Mouse (Mus musculus): ENCODE data around the gene Coa5. TPM values are rescaled to one million over a fixed set of nuclear protein-coding genes. Genes with fewer than 3 reads are reported as not detected.
A peak's percentile ranks its signal among the peaks of the same experiment; 100 is the strongest.

Gene Coa5
- total RNA-seq, 2 experiments from 2014 or later: 44.9 to 45.1 TPM

DNA sequence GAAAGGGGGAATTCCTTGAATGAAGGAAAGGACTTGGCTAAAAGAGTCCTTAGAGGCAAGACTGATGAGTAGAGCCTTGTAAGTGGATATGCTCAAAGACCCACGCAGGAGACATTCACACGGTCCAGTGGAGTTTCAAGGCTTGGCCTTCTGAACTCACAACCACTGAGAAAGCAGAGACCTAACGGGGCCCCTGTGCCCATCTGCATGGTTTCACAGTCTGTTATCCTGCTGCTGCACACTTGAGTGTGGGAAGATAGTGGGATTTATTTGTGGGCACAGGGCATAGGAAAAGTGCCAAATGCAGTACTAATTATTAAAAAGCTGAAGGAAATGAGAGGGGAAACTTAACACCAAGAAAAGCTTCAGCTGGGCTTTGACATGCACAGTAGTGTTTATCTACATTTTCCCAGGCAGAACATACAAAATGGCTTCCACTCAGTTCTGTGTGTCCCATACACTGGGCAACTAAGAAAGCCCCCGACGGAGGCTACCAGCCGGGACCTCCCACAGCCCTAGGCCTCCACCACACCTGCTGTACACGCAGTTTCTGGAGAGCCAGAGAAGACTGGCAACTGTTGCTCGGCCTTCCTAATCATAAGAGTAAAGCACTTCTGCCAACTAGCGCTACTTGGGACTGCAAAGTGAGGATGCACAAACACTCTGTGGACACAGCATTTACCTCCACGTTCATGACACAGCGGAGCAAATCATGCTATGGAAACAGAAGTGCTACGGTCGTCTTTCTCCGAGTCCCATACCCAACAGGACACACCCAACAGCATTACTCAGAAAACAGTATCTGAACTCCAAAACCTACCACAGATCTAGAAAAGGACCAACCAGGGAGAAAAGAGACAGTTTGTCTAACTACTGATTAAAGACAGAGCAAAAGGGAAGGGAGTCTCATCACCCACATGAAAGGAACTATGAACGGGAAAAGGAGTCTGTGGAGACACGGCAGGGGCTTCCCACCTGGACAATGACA lies 13.2 kb upstream of the Coa5 start:
- DNase-seq (ENCODE audit: low spot score in 2 of 2): no peak
- intact Hi-C loops (cut with DNase I): no loop called here

DNA sequence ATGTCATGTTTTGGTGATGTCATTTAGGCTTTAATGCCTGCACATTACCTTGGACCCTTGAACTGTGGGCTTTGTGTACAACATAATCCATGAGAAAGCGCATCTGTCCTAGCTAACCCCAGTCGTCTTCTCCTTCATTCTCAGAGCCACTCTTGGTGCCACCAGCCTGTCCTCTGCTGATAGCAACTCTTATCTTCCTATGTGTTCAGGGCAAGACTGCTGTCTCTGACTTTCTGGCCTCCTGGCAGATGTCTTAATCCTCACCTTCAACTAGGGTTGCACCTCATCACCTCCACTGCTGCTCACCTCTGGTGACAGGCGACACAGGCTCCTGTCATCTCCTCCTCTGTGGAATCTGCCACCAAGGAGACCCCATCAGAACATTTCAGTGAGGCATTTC lies 6.5 kb upstream of the Coa5 start:
- no peak for DNase-seq (ENCODE audit: low spot score in 2 of 2)
- intact Hi-C loops (cut with DNase I): no loop called here

DNA sequence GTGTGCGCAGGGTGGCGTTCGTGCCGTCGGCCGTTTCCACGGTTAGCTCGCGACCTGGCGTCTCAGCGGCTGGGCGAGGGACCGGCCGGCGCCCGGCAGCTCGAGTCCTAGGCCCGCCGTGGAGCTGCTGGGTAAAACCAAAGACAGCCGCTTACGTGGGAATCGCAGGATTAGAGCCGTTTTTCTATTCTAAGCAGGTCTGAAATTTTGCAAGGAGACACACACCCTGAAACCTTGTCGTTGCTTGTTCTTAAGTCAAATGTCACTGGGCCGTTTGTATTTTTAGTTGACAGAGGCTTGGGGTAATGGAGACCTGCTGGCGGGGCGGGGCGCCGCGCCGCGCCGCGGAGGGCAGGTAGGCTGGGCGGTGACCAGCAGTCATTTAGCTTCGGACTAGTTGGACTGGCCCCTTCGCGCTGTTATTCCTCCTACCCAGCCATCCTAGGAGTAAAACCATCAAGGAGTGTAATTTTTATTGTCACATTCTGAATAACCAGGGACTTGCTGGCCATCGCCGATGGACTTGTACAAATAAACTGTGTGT lies 466 bp upstream of the Coa5 start:
- no peak for DNase-seq (ENCODE audit: low spot score in 2 of 2)
- intact Hi-C loops (cut with DNase I): no loop called here

DNA sequence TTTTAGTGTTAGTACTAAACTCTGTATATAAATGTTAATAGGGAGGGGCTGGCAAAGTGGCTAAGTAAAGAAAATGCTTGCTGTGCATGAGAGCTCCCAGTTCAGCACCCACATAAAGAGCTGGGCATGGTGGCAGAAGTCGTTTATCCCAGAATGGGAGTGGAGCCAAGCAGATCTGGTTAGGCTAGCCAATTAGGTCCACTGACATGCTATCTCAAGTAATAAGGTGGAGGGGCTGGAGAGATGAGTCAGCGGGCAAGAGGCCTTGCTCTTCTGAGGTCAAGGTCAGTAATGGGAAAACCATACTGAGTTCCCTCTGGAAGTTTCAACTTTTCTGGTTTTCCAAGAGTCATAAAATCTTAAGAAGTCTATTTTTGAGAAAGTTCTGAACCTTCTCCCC lies 992 bp downstream of the Coa5 start:
- intact Hi-C loops (cut with DNase I): no loop called here
- DNase-seq (ENCODE audit: low spot score in 2 of 2): no peak

DNA sequence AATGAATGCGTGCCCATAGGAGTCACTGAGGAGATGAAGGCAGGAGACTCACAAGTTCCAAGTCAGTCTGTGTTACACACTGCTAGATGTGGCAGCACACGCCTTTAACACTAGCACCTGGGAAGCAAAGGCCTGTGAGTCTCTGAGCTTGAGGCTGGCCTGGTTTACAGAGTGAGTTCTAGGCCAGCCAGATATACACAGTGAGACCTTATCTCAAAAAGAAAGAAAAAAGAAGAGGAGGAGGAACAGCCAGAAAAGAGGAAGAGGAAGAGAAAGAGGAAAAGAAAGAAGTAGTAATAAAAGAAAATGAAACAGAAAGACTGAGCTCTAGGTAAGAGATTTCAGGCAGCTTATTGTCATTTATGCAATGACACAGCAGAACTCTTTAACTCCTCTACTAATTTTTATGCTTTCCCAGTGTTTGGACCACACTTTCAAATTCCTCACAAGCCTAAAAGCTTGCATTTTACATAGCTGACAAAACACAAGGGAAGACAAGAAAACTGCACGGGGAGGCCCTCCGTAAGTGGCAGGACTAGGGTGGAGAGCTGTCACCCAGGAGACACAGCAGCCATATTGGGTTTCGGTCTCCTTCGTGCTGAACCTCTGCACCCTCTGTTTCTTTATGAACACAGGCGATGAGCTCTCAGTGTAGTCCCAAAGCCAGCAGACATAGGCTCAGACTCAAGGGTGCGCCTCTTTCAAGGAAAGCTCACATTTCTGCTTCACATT lies 2.6 kb downstream of the Coa5 start:
- no peak for DNase-seq (ENCODE audit: low spot score in 2 of 2)
- intact Hi-C loops (cut with DNase I): no loop called here

DNA sequence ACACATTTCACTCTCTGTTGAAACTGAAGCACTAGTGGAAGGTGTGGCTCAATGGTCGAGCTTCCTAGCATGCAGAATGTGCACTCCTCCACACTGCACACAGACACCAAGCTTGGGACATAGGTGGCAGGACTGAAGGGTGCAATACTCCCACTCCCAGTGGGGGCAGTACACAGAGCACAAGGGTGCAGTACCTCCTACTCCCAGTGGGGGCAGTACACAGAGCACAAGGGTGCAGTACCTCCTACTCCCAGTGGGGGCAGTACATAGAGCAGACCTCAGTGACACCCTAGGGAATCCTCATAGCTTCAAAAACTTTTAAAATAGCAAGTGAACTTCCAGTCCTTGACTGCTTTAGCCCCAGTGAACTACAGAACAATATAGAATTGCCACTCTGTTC lies 10.5 kb downstream of the Coa5 start:
- intact Hi-C loops (cut with DNase I): no loop called here
- DNase-seq (ENCODE audit: low spot score in 2 of 2): peak; percentile 49 to 88

DNA sequence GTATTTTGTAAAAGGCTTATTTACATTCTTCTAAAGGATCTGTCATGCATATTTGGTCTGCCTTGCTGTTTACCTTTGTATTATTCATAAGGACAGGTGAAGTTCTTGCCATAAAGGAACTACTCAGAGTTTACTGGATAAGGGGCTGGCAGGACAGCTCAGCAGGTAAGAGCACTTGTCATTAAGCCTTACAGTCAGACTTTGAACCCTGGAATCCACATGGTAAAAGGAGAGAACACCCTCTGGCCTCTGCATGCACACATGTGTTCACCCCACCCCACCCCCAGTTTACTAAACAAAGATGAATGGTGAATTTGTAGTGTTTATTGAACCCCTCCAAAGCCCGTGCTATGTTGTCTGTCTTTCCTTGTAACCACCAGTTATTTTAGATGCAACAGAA lies 14.5 kb downstream of the Coa5 start:
- DNase-seq (ENCODE audit: low spot score in 2 of 2): no peak
- intact Hi-C loops (cut with DNase I): no loop called here

DNA sequence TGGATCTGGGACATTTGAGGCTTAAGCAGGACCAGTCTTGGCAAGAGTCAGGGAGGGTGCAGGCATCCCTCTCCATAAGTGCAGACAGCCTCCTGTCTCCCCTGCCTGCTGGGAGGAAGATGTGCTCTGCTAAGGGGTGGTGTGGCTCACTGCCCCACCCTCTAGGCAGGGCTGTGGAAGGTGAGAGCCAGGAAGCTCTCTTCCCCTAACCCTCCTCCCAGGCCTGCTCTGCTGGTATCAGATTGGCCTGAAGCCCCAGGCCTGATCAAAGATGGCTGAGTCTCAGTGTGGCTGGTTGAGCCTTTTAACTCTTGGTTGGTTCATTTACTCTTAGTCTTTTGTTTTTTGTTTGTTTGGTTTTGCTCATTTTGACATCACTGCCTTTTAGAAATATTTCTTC lies 20.3 kb downstream of the Coa5 start:
- DNase-seq (ENCODE audit: low spot score in 2 of 2): no peak
- intact Hi-C loops (cut with DNase I): no loop called here

DNA sequence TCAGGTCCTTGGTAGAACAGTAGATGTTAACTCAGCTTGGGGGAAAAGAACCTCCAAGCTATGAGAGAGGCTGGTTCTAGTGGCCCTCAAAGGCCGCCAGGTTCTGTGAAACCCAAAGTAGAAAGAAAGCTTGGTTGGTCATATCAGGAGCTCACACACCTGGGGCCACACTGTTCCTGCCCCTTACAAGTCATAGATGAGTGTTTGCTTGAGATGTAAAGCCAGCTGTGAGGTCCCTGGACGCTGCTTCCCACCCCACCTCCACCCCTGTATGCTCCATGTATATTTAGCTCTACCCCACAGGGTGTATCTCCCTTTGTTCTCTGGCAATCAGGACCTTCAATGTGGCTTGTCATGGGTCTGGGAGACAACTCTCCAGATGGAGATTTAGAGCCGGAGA lies 21.2 kb downstream of the Coa5 start:
- DNase-seq (ENCODE audit: low spot score in 2 of 2): no peak
- intact Hi-C loops (cut with DNase I): no loop called here

DNA sequence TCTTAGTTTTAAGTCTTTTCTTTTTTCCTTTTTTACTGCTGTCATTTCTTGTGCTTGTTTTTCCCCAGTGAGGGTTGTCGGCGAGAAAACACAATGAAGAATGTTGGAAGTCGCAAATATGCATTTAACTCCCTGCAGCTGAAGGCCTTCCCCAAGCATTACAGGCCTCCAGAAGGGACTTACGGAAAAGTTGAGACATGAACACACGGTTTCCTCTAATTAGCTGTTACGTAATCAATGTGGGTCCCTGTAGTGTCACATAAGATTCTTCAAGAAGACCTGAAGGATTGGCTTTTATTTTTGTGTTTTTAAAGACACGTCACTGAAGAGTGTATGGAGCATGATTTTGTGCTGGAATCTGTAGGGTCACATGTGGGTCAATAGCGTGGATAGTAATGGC lies 21.8 kb downstream of the Coa5 start:
- no peak for DNase-seq (ENCODE audit: low spot score in 2 of 2)
- intact Hi-C loops (cut with DNase I): no loop called here

DNA sequence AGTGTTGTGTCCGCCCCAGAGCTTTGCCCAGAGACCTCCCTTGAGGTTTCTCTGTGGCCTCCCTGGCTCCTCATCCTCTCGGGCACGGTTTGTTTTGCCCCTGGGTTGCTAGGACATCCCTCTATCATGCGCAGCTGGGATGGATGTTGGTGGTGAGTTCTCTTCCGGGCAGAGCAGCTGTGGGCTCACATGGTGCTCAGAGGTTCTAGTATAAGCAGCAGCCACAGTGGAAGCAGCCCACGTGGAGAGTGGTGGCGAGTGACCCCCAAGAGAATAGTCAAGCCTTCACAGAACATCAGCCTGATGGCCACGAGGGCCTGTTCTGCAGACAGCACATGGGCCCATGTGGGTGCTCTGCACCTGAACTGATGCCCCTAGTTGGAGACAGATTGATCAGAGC lies 22.7 kb downstream of the Coa5 start:
- DNase-seq (ENCODE audit: low spot score in 2 of 2): no peak
- intact Hi-C loops (cut with DNase I): no loop called here

DNA sequence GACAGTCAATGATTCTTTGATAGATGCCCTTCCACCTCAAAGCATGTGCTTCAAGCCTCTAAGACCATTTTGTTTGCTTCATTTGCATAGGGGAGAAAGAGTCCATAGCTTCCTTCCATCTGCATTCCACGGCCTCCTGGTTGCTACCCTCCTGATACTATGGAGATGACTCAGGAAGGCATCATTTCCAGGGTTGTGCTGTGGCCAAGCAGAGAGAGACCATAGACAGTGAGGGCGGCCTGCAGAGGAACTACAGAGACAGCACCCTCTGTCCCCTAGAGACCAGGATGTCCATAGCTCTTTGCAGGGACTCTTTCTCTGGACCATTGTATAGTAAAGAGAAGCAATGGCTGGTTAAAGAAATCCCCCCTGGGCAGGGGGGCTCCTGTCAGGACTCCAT lies 24.8 kb downstream of the Coa5 start:
- intact Hi-C loops (cut with DNase I): no loop called here
- DNase-seq (ENCODE audit: low spot score in 2 of 2): no peak

DNA sequence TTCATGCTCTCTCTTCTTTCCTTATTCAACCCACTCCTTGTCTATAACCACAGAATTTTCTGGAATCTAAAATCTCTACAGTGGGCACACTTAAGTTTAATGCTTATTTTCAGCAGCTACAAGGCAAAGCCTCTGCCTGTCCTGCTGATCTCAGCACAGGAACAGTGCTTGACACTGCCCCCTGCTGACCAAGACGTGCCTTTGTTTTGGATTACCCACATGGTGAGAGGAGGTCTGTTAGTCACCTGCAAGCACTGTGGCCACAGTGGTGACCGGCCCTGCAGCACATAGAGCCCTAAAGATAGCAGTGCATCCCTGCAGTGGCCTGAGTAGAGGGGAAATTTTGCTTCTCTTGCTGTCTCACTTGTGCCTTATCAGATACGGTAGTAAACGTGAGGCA lies 28.2 kb downstream of the Coa5 start:
- DNase-seq (ENCODE audit: low spot score in 2 of 2): peak; percentile 62 to 64
- intact Hi-C loops (cut with DNase I): loop anchor here (2.0 kb wide), 1 partner anchor 129 kb away; no protein-coding TSS in a partner anchor

DNA sequence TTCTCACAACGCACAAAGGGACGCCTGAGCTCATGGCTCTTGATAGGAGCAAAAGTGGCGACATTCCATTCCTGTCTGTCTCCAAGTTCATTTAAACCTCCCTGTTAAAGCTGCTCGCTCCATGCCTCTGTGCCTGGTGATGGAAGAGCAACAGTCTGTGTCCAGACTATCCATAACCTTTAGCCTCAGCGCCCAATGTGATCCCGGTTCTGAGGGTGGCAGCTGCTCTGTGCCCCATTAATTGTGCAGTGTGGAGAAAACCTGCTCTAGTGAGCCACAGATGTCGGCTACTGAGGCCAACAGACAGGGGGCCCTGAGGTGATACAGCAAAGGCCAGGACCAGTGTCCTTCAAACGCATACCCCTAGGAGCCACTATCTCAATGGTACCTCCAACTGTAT lies 30.2 kb downstream of the Coa5 start:
- DNase-seq (ENCODE audit: low spot score in 2 of 2): no peak
- intact Hi-C loops (cut with DNase I): loop anchor here (2.0 kb wide), 1 partner anchor 127 kb away; no protein-coding TSS in a partner anchor

DNA sequence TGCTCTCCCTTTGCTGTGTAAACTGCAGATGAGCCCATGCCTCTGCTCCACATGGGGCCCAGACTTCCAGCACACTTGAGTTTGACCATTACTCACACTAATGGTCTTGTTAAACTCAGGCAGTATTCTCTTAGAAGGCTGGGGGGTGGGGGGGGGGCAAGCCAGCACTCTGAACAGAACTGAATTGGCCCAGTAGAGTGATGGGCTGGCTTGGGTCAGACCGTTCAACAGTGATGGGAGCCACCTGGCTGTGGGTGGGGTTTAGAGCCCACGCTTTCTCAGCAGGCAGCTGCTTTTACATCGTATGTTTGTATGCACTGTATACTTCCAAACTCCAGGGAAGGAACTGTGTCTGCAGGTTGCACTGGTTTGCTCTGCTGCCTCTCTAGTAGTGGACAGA lies 30.9 kb downstream of the Coa5 start:
- intact Hi-C loops (cut with DNase I): no loop called here
- no peak for DNase-seq (ENCODE audit: low spot score in 2 of 2)

DNA sequence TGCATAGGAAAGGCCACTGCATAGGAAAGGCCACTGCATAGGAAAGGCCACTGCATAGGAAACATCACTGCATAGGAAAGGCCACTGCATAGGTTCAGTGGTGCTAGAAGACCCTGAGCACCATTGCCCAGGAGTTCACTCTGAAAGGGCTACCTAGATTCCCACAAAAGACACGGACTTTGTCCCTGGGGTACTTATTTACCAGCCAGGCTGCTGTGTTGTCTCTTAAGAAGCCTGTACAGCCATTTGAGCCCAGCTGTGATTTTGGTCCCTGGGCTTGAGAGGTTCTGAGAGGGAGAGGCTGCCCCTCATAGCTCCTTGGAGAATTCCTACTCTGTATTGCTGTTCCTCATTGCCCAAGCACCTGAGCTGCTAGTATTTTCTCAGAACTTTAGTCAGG lies 33.4 kb downstream of the Coa5 start:
- intact Hi-C loops (cut with DNase I): no loop called here

DNA sequence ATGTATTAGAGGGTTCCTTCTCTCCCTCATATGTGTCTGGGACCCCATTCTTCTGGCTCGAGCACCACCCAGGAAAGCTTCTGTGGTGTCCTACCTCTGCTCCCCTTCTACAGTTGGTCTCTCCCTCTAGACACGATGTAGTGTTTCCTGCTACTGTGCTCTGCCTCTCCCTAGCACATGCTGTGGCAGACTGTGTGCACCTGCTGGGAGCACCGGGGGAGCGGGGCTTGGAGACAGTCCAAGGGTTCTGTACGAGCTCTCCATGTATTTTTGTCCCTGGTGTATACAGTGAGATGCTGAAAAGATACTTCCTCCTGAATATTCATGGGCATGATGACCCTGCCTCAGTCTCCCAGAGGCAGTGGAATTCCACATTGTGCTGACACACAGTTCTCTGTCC lies 36.7 kb downstream of the Coa5 start:
- DNase-seq (ENCODE audit: low spot score in 2 of 2): peak; percentile 62 to 83
- intact Hi-C loops (cut with DNase I): no loop called here

More for the DNA sequence above, 33.4 kb downstream of the Coa5 start:
- DNase-seq (ENCODE audit: low spot score in 2 of 2): no peak

DNA sequence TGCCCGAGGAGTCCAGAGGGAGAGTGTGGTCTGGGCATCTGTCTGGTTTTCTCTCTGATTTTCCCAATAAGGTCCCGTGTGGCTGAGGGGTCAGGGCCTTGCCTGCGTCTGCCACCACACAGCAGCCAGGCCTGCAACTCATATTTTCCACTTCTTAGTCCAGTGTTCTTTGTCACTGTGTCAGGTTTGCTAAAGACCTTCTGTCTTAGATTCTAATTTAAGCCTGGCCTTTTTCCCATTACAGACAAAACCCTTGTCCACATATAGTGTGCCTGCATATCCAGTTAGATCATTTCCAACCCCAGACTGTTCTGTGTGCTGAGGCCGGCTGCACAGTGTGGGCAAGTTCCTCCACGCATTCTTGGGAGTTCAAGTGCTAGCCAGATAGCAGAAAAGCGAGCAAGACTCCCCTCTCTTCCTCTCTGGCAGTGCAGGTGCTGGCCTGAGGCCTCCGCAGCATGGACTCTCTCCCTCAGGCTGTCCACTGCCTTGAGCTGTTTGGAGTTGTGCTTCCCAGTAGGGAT lies 43.4 kb downstream of the Coa5 start:
- peak in 1 of 2 experiments; percentile 22 for DNase-seq (ENCODE audit: low spot score in 2 of 2)
- intact Hi-C loops (cut with DNase I): no loop called here

DNA sequence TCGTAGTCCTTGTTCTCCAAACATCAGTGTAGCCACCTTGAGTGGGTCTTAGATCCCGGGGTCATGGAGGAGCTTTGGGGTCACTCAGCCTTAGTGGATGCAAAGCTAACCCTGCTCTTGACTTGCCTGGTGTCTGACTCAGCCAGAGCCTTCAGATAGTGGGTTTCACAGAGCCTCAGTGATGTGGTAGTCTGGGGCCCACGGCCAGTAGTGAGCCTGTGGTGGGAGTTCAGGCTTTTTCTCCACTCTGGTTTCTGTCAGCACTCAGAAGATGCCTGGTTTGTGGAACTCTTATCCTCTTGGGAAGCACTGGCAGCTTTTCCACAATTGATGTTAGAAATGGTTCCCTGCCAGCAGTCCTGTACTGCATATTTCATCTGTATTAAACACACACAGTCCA lies 45.6 kb downstream of the Coa5 start:
- no peak for DNase-seq (ENCODE audit: low spot score in 2 of 2)
- intact Hi-C loops (cut with DNase I): no loop called here

DNA sequence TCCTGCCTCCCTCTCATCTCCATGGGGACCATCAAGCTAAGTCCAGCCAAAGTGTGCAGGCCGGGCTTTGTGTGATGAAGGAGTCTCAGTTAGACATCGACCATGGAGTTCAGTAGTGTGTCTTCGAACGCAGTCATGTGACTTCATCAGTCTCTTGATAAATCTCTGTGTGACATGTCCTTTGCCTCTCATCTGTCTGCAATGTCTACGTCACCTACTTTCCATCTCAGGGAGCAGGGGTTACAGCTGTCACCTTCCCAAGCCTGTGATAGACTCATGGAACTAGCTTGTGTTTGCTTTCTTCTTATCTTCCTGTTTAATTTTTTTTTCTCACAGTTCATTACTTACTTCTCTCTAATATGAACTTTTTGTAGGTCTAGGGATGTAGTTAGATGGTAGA lies 49.0 kb downstream of the Coa5 start:
- no peak for DNase-seq (ENCODE audit: low spot score in 2 of 2)
- intact Hi-C loops (cut with DNase I): no loop called here
